Mouse (Mus musculus) forebrain, embryonic 10.5 days (tissue): ENCODE data around the gene Zbtb38. TPM values are rescaled to one million over a fixed set of nuclear protein-coding genes. Genes with fewer than 3 reads are reported as not detected.

ENCODE experiments used
- DNase-seq: peaks from one replicate; pipeline ENCODE4 v3.0.0-alpha.2; 2017; ENCODE audit warnings: low spot score; ENCODE audit errors: extremely low spot score
- H3K27ac ChIP-seq: fragments of 300-500 bp; sonication (generic); 2 replicates; pipeline ENCODE4 v1.5.1; 2016; ENCODE audit warnings: mild to moderate bottlenecking
- H3K27me3 ChIP-seq: fragments of 300-500 bp; sonication (generic); 2 replicates; pipeline ENCODE4 v1.6.1; 2016; ENCODE audit warnings: mild to moderate bottlenecking; ENCODE audit not compliant: poor library complexity, severe bottlenecking
- H3K36me3 ChIP-seq: fragments of 300-500 bp; sonication (generic); replicated peaks from 2 replicates; pipeline ENCODE4 v1.6.1; 2016; ENCODE audit warnings: mild to moderate bottlenecking, moderate library complexity
- H3K4me1 ChIP-seq: fragments of 300-500 bp; sonication (generic); 2 replicates; pipeline ENCODE4 v1.6.1; 2016
- H3K4me3 ChIP-seq: fragments of 300-500 bp; sonication (generic); 2 replicates; pipeline ENCODE4 v1.5.1; 2016; ENCODE audit warnings: mild to moderate bottlenecking, moderate library complexity
- H3K9me3 ChIP-seq: fragments of 300-500 bp; sonication (generic); 2 replicates; pipeline ENCODE4 v1.6.1; 2016; ENCODE audit warnings: mild to moderate bottlenecking, moderate library complexity
- WGBS: fragments of 180-500 bp; shearing (Covaris S2); methylation state at CpG from one replicate; pipeline ENCODE4 v1.1.7; 2016; 5-methylcytosine and 5-hydroxymethylcytosine counted together
- polyA plus RNA-seq: library from polyadenylated mRNA; unstranded; fragments of >200 nt; fragmentation: Nextera tagmentation; extraction: Ambion mirVana; gene quantifications from 2 replicates; pipeline ENCODE4 v1.2.1, GENCODE M21; 2016

Gene Zbtb38
- polyA plus RNA-seq, 1 experiment from 2014 or later: 9.4 TPM

GRCm38 (mm10) chr9:96725582-96726320 lies 26.9 kb downstream of the Zbtb38 start:
- H3K9me3 ChIP-seq: no peaks in the 10 kb centered on the region
- peaks cover 15% of the 10 kb centered on the region; the same call in 1 of the 2 replicates for H3K27me3 ChIP-seq
- peak overlapping the region; percentile 83 for H3K27ac ChIP-seq
- peak overlapping the region; percentile 11; the same call in 1 of the 2 replicates for H3K4me3 ChIP-seq
- H3K4me1 ChIP-seq: peaks cover 73% of the 10 kb centered on the region
- peak; percentile 85 for DNase-seq
- 5% methylated on average over 9 of the region's 9 CpGs for WGBS
- no peaks in the 10 kb centered on the region for H3K36me3 ChIP-seq

GRCm38 (mm10) chr9:96723650-96724049 lies 29.0 kb downstream of the Zbtb38 start:
- Histone ChIP-seq H3K27ac (peak overlapping the region; percentile 35; the same call in 1 of the 2 replicates), H3K4me1 (peaks cover 75% of the 10 kb centered on the region), H3K9me3 (no peaks in the 10 kb centered on the region), H3K36me3 (no peaks in the 10 kb centered on the region), H3K27me3 (peaks cover 7% of the 10 kb centered on the region; the same call in 1 of the 2 replicates), H3K4me3 (no peak overlapping the region)
- DNase-seq: no peak
- WGBS: 84% methylated on average over 6 of the region's 6 CpGs

- Histone ChIP-seq H3K36me3 (peaks cover 3% of the 10 kb centered on the region; the same call in 1 of the 2 replicates), H3K9me3 (no peaks in the 10 kb centered on the region), H3K27me3 (no peaks in the 10 kb centered on the region), H3K27ac (no peak overlapping the region), H3K4me1 (peaks cover 54% of the 10 kb centered on the region), H3K4me3 (no peak overlapping the region)
- DNase-seq: no peak
- 88% methylated on average over 8 of the region's 8 CpGs for WGBS
Observed at GRCm38 (mm10) chr9:96721163-96721799, 31.4 kb downstream of the Zbtb38 start.

- 64% methylated on average over 11 of the region's 11 CpGs for WGBS
- H3K9me3 ChIP-seq: no peaks in the 10 kb centered on the region
Observed at GRCm38 (mm10) chr9:96720510-96721162, 32.0 kb downstream of the Zbtb38 start.

GRCm38 (mm10) chr9:96719408-96720158 lies 33.0 kb downstream of the Zbtb38 start:
- Histone ChIP-seq H3K4me3 (peak overlapping the region; percentile 87), H3K27ac (peak overlapping the region; percentile 98), H3K36me3 (peaks cover 3% of the 10 kb centered on the region; the same call in 1 of the 2 replicates), H3K27me3 (no peaks in the 10 kb centered on the region), H3K9me3 (no peaks in the 10 kb centered on the region), H3K4me1 (peaks cover 50% of the 10 kb centered on the region)
- WGBS: under 1% methylated on average over 85 of the region's 85 CpGs
- DNase-seq: peak; percentile 63

More at GRCm38 (mm10) chr9:96720510-96721162, 32.0 kb downstream of the Zbtb38 start:
- Histone ChIP-seq H3K36me3 (peaks cover 3% of the 10 kb centered on the region; the same call in 1 of the 2 replicates), H3K4me1 (peaks cover 50% of the 10 kb centered on the region), H3K27ac (no peak overlapping the region), H3K4me3 (peak overlapping the region; percentile 87; the same call in 1 of the 2 replicates), H3K27me3 (no peaks in the 10 kb centered on the region)
- DNase-seq: no peak

GRCm38 (mm10) chr9:96718888-96719287 lies 33.7 kb downstream of the Zbtb38 start:
- H3K4me3 ChIP-seq: peak overlapping the region; percentile 87
- no peaks in the 10 kb centered on the region for H3K27me3 ChIP-seq
- H3K9me3 ChIP-seq: no peaks in the 10 kb centered on the region
- peak overlapping the region; percentile 98 for H3K27ac ChIP-seq
- WGBS: 65% methylated on average over 10 of the region's 10 CpGs
- H3K36me3 ChIP-seq: peaks cover 3% of the 10 kb centered on the region; the same call in 1 of the 2 replicates
- H3K4me1 ChIP-seq: peaks cover 51% of the 10 kb centered on the region
- no peak for DNase-seq

- Histone ChIP-seq H3K4me1 (peaks cover 49% of the 10 kb centered on the region), H3K27ac (no peak overlapping the region), H3K27me3 (no peaks in the 10 kb centered on the region), H3K4me3 (no peak overlapping the region), H3K36me3 (peaks cover 3% of the 10 kb centered on the region; the same call in 1 of the 2 replicates), H3K9me3 (no peaks in the 10 kb centered on the region)
- no peak for DNase-seq
- 92% methylated on average over 8 of the region's 8 CpGs for WGBS
Observed at GRCm38 (mm10) chr9:96718402-96718798, 34.2 kb downstream of the Zbtb38 start.

GRCm38 (mm10) chr9:96717698-96718401 lies 34.8 kb downstream of the Zbtb38 start:
- H3K27me3 ChIP-seq: no peaks in the 10 kb centered on the region
- WGBS: 93% methylated on average over 16 of the region's 16 CpGs
- no peak overlapping the region for H3K27ac ChIP-seq
- DNase-seq: no peak
- peaks cover 49% of the 10 kb centered on the region for H3K4me1 ChIP-seq
- H3K9me3 ChIP-seq: no peaks in the 10 kb centered on the region
- H3K36me3 ChIP-seq: peaks cover 3% of the 10 kb centered on the region; the same call in 1 of the 2 replicates
- no peak overlapping the region for H3K4me3 ChIP-seq

GRCm38 (mm10) chr9:96716735-96717444 lies 35.7 kb downstream of the Zbtb38 start:
- H3K9me3 ChIP-seq: no peaks in the 10 kb centered on the region

GRCm38 (mm10) chr9:96716136-96716535 lies 36.5 kb downstream of the Zbtb38 start:
- no peak overlapping the region for H3K27ac ChIP-seq
- H3K4me3 ChIP-seq: no peak overlapping the region
- H3K4me1 ChIP-seq: peaks cover 48% of the 10 kb centered on the region
- no peak for DNase-seq
- WGBS: 92% methylated on average over 10 of the region's 10 CpGs
- H3K36me3 ChIP-seq: peaks cover 6% of the 10 kb centered on the region
- no peaks in the 10 kb centered on the region for H3K27me3 ChIP-seq
- no peaks in the 10 kb centered on the region for H3K9me3 ChIP-seq

More at GRCm38 (mm10) chr9:96716735-96717444, 35.7 kb downstream of the Zbtb38 start:
- Histone ChIP-seq H3K4me1 (peaks cover 49% of the 10 kb centered on the region), H3K27ac (no peak overlapping the region), H3K36me3 (peaks cover 6% of the 10 kb centered on the region), H3K27me3 (no peaks in the 10 kb centered on the region), H3K4me3 (no peak overlapping the region)
- DNase-seq: no peak
- WGBS: 93% methylated on average over 14 of the region's 14 CpGs

GRCm38 (mm10) chr9:96715171-96715570 lies 37.5 kb downstream of the Zbtb38 start:
- WGBS: 82% methylated on average over 11 of the region's 11 CpGs
- no peaks in the 10 kb centered on the region for H3K9me3 ChIP-seq
- peaks cover 38% of the 10 kb centered on the region for H3K4me1 ChIP-seq
- no peaks in the 10 kb centered on the region for H3K27me3 ChIP-seq
- H3K36me3 ChIP-seq: peaks cover 6% of the 10 kb centered on the region
- no peak for DNase-seq
- no peak overlapping the region for H3K4me3 ChIP-seq
- H3K27ac ChIP-seq: no peak overlapping the region; the same call in 1 of the 2 replicates
